Mouse (Mus musculus) hindbrain, embryonic 16.5 days (tissue): ENCODE results near the gene Reg2. TPM values are rescaled to one million over a fixed set of nuclear protein-coding genes. Genes with fewer than 3 reads are reported as not detected.
"Not testable (repeated sequence)": the region's sequence is repeated elsewhere in the genome, so short reads cannot be mapped to it uniquely, and the experiment has no call there.

ENCODE experiments used
- ATAC-seq: fragments of 200-750 bp; cut with Nextera tagmentation; 2 replicates; pipeline ENCODE4 v1.8.0; 2017; ENCODE audit warnings: moderate TSS enrichment, moderate library complexity
- H3K27ac ChIP-seq: fragments of 300-500 bp; sonication (generic); 2 replicates; pipeline ENCODE4 v1.5.1; 2014; ENCODE audit warnings: low read depth, mild to moderate bottlenecking, control low read depth, low read length, moderate library complexity
- H3K27me3 ChIP-seq: fragments of 300-500 bp; sonication (generic); replicated peaks from 2 replicates; pipeline ENCODE4 v1.6.1; 2014; ENCODE audit warnings: low read length; ENCODE audit not compliant: control insufficient read depth, insufficient read depth
- H3K36me3 ChIP-seq: fragments of 300-500 bp; sonication (generic); 2 replicates; pipeline ENCODE4 v1.6.1; 2014; ENCODE audit warnings: mild to moderate bottlenecking, low read length, moderate library complexity, mixed read lengths; ENCODE audit not compliant: control insufficient read depth, insufficient read depth
- H3K4me1 ChIP-seq: fragments of 300-500 bp; sonication (generic); 2 replicates; pipeline ENCODE4 v1.6.1; 2014; ENCODE audit warnings: low read depth, low read length; ENCODE audit not compliant: control insufficient read depth, insufficient read depth
- H3K4me2 ChIP-seq: fragments of 300-500 bp; sonication (generic); 2 replicates; pipeline ENCODE4 v1.6.1; 2014; ENCODE audit warnings: mild to moderate bottlenecking, low read length, control low read depth, moderate library complexity
- H3K4me3 ChIP-seq: fragments of 300-500 bp; sonication (generic); 2 replicates; pipeline ENCODE4 v1.5.1; 2014; ENCODE audit warnings: mild to moderate bottlenecking, low read length, control low read depth, moderate library complexity
- H3K9ac ChIP-seq: fragments of 300-500 bp; sonication (generic); 2 replicates; pipeline ENCODE4 v1.6.1; 2014; ENCODE audit warnings: low read depth, mild to moderate bottlenecking, control low read depth, low read length, moderate library complexity
- H3K9me3 ChIP-seq: fragments of 300-500 bp; sonication (generic); 2 replicates; pipeline ENCODE4 v1.6.1; 2014; ENCODE audit warnings: mild to moderate bottlenecking, low read length, moderate library complexity; ENCODE audit not compliant: control insufficient read depth
- WGBS: fragments of 180-500 bp; shearing (Covaris S2); extraction: QIAGEN DNeasy Blood & Tissue Kit; methylation state at CpG from one replicate; pipeline ENCODE4 v1.1.7; 2014; 5-methylcytosine and 5-hydroxymethylcytosine counted together
- polyA plus RNA-seq: library from polyadenylated mRNA; unstranded; fragments of >200 nt; fragmentation: Nextera tagmentation; extraction: Ambion mirVana; gene quantifications from 2 replicates; pipeline ENCODE4 v1.2.1, GENCODE M21; 2015

Reg2 gene
- not detected in 2 replicates for polyA plus RNA-seq

- not testable (repeated sequence) for H3K27ac ChIP-seq, ATAC-seq
- WGBS = 100% methylated on average over 4 of the region's 17 CpGs
Measured at GRCm38 (mm10) chr6:78395323-78395722, at the start of gene Reg2. TSS of gene Reg2 (plus strand) at chr6:78395623.

DNA sequence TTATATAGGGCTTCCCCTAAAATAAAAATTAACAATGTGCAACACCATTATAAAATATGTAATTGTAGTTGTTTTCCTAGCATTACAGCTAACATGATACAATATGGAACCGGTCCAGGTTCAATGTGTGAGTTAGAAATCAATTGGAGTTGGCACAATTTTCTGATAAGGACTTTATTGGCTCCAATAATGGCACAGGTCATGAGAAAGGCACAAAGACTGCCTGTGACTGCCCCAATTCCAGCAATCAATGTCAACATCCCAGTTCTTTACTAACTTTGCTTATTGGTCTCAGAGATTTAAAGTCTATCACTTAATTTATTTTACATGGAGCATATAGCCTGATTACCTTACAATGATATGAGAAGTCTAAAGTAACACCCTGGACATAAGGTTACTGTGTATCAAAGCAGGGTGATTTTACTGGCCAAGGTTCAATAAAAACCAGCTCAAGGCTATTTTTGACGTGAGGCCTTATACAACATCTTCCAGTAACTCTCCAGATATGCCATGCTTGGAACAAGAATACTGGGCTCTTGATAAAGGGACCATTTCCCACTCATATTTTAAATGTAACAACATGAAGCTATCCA, 33.4 kb upstream of the Reg2 start:
- ATAC-seq = no peak
- Histone ChIP-seq H3K9ac (no peak overlapping the region), H3K27me3 (no peaks in the 10 kb centered on the region), H3K4me2 (no peak overlapping the region), H3K4me3 (no peak overlapping the region), H3K4me1 (no peaks in the 10 kb centered on the region), H3K27ac (no peak overlapping the region), H3K9me3 (no peaks in the 10 kb centered on the region), H3K36me3 (no peaks in the 10 kb centered on the region)
- 68% methylated on average over 2 of the region's 2 CpGs for WGBS

More at GRCm38 (mm10) chr6:78395323-78395722, at the start of gene Reg2:
- not testable (repeated sequence) for H3K4me3 ChIP-seq, H3K4me2 ChIP-seq, H3K27me3 ChIP-seq, H3K9ac ChIP-seq, H3K36me3 ChIP-seq, H3K9me3 ChIP-seq, H3K4me1 ChIP-seq

GRCm38 (mm10) chr6:78370357-78370756, 25.1 kb upstream of the Reg2 start, which contains the start of gene Reg3b:
TSS of gene Reg3b (plus strand) at chr6:78370657.
- Histone ChIP-seq H3K4me1 (no peaks in the 10 kb centered on the region), H3K4me3 (no peak within 1 kb of the TSS), H3K9me3 (no peaks in the 10 kb centered on the region), H3K4me2 (no peak within 1 kb of the TSS), H3K27ac (no peak within 1 kb of the TSS), H3K27me3 (no peaks in the 10 kb centered on the region), H3K36me3 (no peaks in the 10 kb centered on the region), H3K9ac (no peak within 1 kb of the TSS)
- no peak for ATAC-seq
- 98% methylated on average over 2 of the region's 2 CpGs for WGBS

DNA sequence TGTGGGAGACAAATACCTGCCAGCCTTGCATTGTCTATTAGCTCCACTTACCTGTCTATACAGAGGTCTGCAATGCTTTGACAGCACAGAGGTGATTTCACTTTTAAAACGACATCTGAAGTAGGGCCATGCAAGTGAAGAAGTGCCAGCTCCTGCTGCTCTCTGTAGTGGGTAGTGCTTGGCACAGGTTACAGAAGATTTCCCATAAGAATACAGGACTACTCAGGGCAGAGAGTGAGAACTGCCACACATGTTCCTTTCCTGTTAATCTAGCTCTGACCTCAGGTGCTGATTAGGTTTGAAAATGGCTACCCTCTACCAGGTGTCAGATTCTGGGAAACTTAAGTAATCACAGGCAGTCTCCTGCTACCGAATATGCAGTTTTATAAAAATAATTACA, 16.7 kb upstream of the Reg2 start, which contains the start of gene Reg3d:
TSS of gene Reg3d (minus strand) at position 101 of the 400 bp plus-strand sequence.
- H3K9me3 ChIP-seq = no peaks in the 10 kb centered on the region
- no peak within 1 kb of the TSS for H3K9ac ChIP-seq
- no peaks in the 10 kb centered on the region for H3K36me3 ChIP-seq
- H3K4me3 ChIP-seq = no peak within 1 kb of the TSS
- no peaks in the 10 kb centered on the region for H3K4me1 ChIP-seq
- H3K27ac ChIP-seq = no peak within 1 kb of the TSS
- H3K4me2 ChIP-seq = no peak within 1 kb of the TSS
- H3K27me3 ChIP-seq = no peaks in the 10 kb centered on the region
- WGBS = 64% methylated on average over 2 of the region's 2 CpGs
- ATAC-seq = no peak

DNA sequence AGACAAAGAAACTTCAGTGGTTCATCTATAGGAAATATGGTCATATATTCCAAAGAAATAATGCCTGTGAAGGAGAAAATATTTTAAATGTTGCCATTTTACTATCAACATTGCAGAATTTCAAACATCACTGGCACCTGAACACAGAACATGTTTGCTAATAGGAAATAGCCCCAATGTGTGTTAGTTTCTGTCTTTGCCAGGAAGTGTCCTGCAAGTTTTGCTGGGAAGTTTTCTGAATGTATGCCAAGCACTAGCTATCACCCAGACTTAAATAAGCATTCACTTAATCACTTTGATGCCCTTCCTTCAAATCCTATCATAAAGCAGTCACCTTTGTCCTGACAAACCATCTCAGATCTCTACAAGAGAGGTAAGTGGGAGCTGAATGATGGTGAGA, 15.0 kb upstream of the Reg2 start, which contains the start of gene Reg3a:
TSS of gene Reg3a (plus strand) at position 301 of the 400 bp plus-strand sequence.
- no peak for ATAC-seq
- no peaks in the 10 kb centered on the region for H3K9me3 ChIP-seq
- H3K4me3 ChIP-seq = no peak within 1 kb of the TSS
- H3K9ac ChIP-seq = no peak within 1 kb of the TSS
- no peaks in the 10 kb centered on the region for H3K27me3 ChIP-seq
- no peaks in the 10 kb centered on the region for H3K36me3 ChIP-seq
- no peaks in the 10 kb centered on the region for H3K4me1 ChIP-seq
- no peak within 1 kb of the TSS for H3K27ac ChIP-seq
- no peak within 1 kb of the TSS for H3K4me2 ChIP-seq

- Histone ChIP-seq H3K4me2 (no peak overlapping the region), H3K27me3 (no peaks in the 10 kb centered on the region), H3K27ac (no peak overlapping the region), H3K9me3 (no peaks in the 10 kb centered on the region), H3K9ac (no peak overlapping the region), H3K4me1 (no peaks in the 10 kb centered on the region), H3K4me3 (no peak overlapping the region), H3K36me3 (no peaks in the 10 kb centered on the region)
- WGBS = 82% methylated on average over 3 of the region's 3 CpGs
- ATAC-seq = no peak
Measured at GRCm38 (mm10) chr6:78385609-78386008, 9.8 kb upstream of the Reg2 start.

GRCm38 (mm10) chr6:78422411-78422810, 27.0 kb downstream of the Reg2 start, which contains the start of gene Reg1:
TSS of gene Reg1 (plus strand) at chr6:78422711.
- H3K4me1 ChIP-seq, H3K36me3 ChIP-seq, H3K4me3 ChIP-seq, ATAC-seq, H3K9ac ChIP-seq, H3K9me3 ChIP-seq, H3K4me2 ChIP-seq, H3K27ac ChIP-seq, H3K27me3 ChIP-seq: not testable (repeated sequence)

- H3K36me3 ChIP-seq = no peaks in the 10 kb centered on the region
- ATAC-seq = no peak
- no peak overlapping the region for H3K9ac ChIP-seq
- 81% methylated on average over 3 of the region's 3 CpGs for WGBS
- H3K4me3 ChIP-seq = no peak overlapping the region
- no peak overlapping the region for H3K4me2 ChIP-seq
- H3K4me1 ChIP-seq = no peaks in the 10 kb centered on the region
- H3K9me3 ChIP-seq = no peaks in the 10 kb centered on the region
- H3K27me3 ChIP-seq = no peaks in the 10 kb centered on the region
- H3K27ac ChIP-seq = no peak overlapping the region
Measured at GRCm38 (mm10) chr6:78425497-78425896, 30.1 kb downstream of the Reg2 start.

DNA sequence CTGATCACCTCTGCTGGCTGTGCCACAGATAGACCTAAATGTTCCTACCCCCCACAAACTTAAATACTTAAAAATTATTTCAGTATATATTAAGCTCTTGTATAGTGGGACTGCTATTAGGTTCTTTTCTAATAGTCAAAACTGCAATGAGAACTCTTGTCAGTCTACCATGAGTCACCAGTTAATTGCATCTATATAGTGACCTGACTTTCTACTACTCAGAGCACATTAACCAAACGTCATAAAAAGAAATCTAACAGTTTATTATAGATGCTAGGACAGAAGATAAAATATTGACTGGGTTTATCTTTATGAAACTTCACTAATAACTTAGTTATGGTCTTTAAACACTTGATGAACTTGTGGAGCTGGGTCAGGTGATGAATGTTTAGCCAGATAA, 51.8 kb downstream of the Reg2 start:
- H3K9ac ChIP-seq = no peak overlapping the region
- whole genome bisulfite sequencing = 70% methylated on average over 1 of the region's 1 CpGs
- H3K27ac ChIP-seq = no peak overlapping the region
- H3K9me3 ChIP-seq = no peaks in the 10 kb centered on the region
- no peak for ATAC-seq
- H3K4me2 ChIP-seq = no peak overlapping the region
- no peaks in the 10 kb centered on the region for H3K4me1 ChIP-seq
- no peaks in the 10 kb centered on the region for H3K27me3 ChIP-seq
- no peaks in the 10 kb centered on the region for H3K36me3 ChIP-seq
- H3K4me3 ChIP-seq = no peak overlapping the region
